Mouse (Mus musculus): ENCODE results near the gene Fth1. TPM values are rescaled to one million over a fixed set of nuclear protein-coding genes. Genes with fewer than 3 reads are reported as not detected.

Fth1 gene
- total and polyA plus RNA-seq, 2 experiments from 2014 or later, result 524 to 3,148 TPM

GRCm38 (mm10) chr19:9977085-9977484, 3.3 kb upstream of the Fth1 start:
- no peaks in the 10 kb centered on the region for H3K27me3 ChIP-seq (ENCODE audit: control insufficient read depth, insufficient read depth, low read length)
- peaks cover 23% of the 10 kb centered on the region for H3K4me1 ChIP-seq (ENCODE audit: control insufficient read depth, insufficient read depth)
- H3K27ac ChIP-seq (ENCODE audit: low read depth), result no peak overlapping the region
- WGBS, result 83% methylated on average over 10 of the region's 10 CpGs
- H3K4me3 ChIP-seq (ENCODE audit: low read depth, low read length), result no peak overlapping the region
- DNase-seq (ENCODE audit: low spot score) (no peak), ATAC-seq (ENCODE audit: insufficient read depth, low read depth) (no peak)
- H3K4me2 ChIP-seq (ENCODE audit: low read depth, low read length), result no peak overlapping the region
- no peak for TF ChIP-seq EP300 (IDR thresholded peaks at IDR 0.05; ENCODE audit: low read depth)
- no peak for TF ChIP-seq CTCF (IDR thresholded peaks at IDR 0.05; ENCODE audit: low read depth)
- H3K36me3 ChIP-seq (replicated peaks; ENCODE audit: control insufficient read depth, insufficient read depth, low read length), result no peaks in the 10 kb centered on the region
- no peaks in the 10 kb centered on the region for H3K9me3 ChIP-seq (replicated peaks; ENCODE audit: control insufficient read depth, low read length)
- H3K9ac ChIP-seq (replicated peaks; ENCODE audit: low read depth, low read length), result no peak overlapping the region

GRCm38 (mm10) chr19:9978431-9978951, 1.9 kb upstream of the Fth1 start:
- no peak overlapping the region for H3K9ac ChIP-seq (replicated peaks; ENCODE audit: low read depth, low read length)
- ATAC-seq (ENCODE audit: insufficient read depth, low read depth) (peak; percentile 37), DNase-seq (ENCODE audit: low spot score) (peak; percentile 87)
- peaks cover 25% of the 10 kb centered on the region for H3K4me1 ChIP-seq (ENCODE audit: control insufficient read depth, insufficient read depth)
- H3K27me3 ChIP-seq (ENCODE audit: control insufficient read depth, insufficient read depth, low read length), result no peaks in the 10 kb centered on the region
- TF ChIP-seq CTCF (IDR thresholded peaks at IDR 0.05; ENCODE audit: low read depth), result no peak
- TF ChIP-seq EP300 (IDR thresholded peaks at IDR 0.05; ENCODE audit: low read depth), result peak; percentile 70; the same call in 1 of the 2 replicates
- 33% methylated on average over 5 of the region's 5 CpGs for WGBS
- peak overlapping the region; percentile 86 for H3K27ac ChIP-seq (ENCODE audit: low read depth)
- no peaks in the 10 kb centered on the region for H3K36me3 ChIP-seq (replicated peaks; ENCODE audit: control insufficient read depth, insufficient read depth, low read length)
- H3K9me3 ChIP-seq (replicated peaks; ENCODE audit: control insufficient read depth, low read length), result no peaks in the 10 kb centered on the region
- H3K4me3 ChIP-seq (ENCODE audit: low read depth, low read length), result no peak overlapping the region
- H3K4me2 ChIP-seq (ENCODE audit: low read depth, low read length), result no peak overlapping the region

GRCm38 (mm10) chr19:9979156-9979555, 1.2 kb upstream of the Fth1 start:
- 89% methylated on average over 2 of the region's 2 CpGs for WGBS
- Histone ChIP-seq H3K4me2 (ENCODE audit: low read depth, low read length) (no peak overlapping the region), H3K9ac (replicated peaks; ENCODE audit: low read depth, low read length) (no peak overlapping the region), H3K27ac (ENCODE audit: low read depth) (peak overlapping the region; percentile 86), H3K4me1 (ENCODE audit: control insufficient read depth, insufficient read depth) (peaks cover 32% of the 10 kb centered on the region), H3K4me3 (ENCODE audit: low read depth, low read length) (no peak overlapping the region), H3K36me3 (replicated peaks; ENCODE audit: control insufficient read depth, insufficient read depth, low read length) (peaks cover 2% of the 10 kb centered on the region; the same call in 1 of the 2 replicates), H3K27me3 (ENCODE audit: control insufficient read depth, insufficient read depth, low read length) (no peaks in the 10 kb centered on the region), H3K9me3 (replicated peaks; ENCODE audit: control insufficient read depth, low read length) (no peaks in the 10 kb centered on the region)
- DNase-seq (ENCODE audit: low spot score), result no peak
- no peak for ATAC-seq (ENCODE audit: insufficient read depth, low read depth)
- TF ChIP-seq EP300 (IDR thresholded peaks at IDR 0.05; ENCODE audit: low read depth), result no peak
- no peak for TF ChIP-seq CTCF (IDR thresholded peaks at IDR 0.05; ENCODE audit: low read depth)

GRCm38 (mm10) chr19:9981621-9982020, 1.2 kb downstream of the Fth1 start:
- Histone ChIP-seq H3K27me3 (ENCODE audit: control insufficient read depth, insufficient read depth, low read length) (no peaks in the 10 kb centered on the region), H3K9ac (replicated peaks; ENCODE audit: low read depth, low read length) (peak overlapping the region; percentile 62; the same call in 1 of the 2 replicates), H3K36me3 (replicated peaks; ENCODE audit: control insufficient read depth, insufficient read depth, low read length) (peaks cover 24% of the 10 kb centered on the region), H3K4me3 (ENCODE audit: low read depth, low read length) (peak overlapping the region; percentile 88; the same call in 1 of the 2 replicates), H3K9me3 (replicated peaks; ENCODE audit: control insufficient read depth, low read length) (no peaks in the 10 kb centered on the region), H3K4me2 (ENCODE audit: low read depth, low read length) (peak overlapping the region; percentile 91), H3K27ac (ENCODE audit: low read depth) (peak overlapping the region; percentile 99), H3K4me1 (ENCODE audit: control insufficient read depth, insufficient read depth) (peaks cover 21% of the 10 kb centered on the region; the same call in 1 of the 2 replicates)
- ATAC-seq (ENCODE audit: insufficient read depth, low read depth) (no peak), DNase-seq (ENCODE audit: low spot score) (no peak)
- WGBS, result 59% methylated on average over 4 of the region's 4 CpGs
- TF ChIP-seq CTCF (IDR thresholded peaks at IDR 0.05; ENCODE audit: low read depth) (no peak), EP300 (IDR thresholded peaks at IDR 0.05; ENCODE audit: low read depth) (no peak)

- under 1% methylated on average over 58 of the region's 59 CpGs for WGBS
- H3K4me2 ChIP-seq (ENCODE audit: low read depth, low read length), result peak overlapping the region; percentile 91
- H3K36me3 ChIP-seq (replicated peaks; ENCODE audit: control insufficient read depth, insufficient read depth, low read length), result peaks cover 24% of the 10 kb centered on the region
- H3K27ac ChIP-seq (ENCODE audit: low read depth), result peak overlapping the region; percentile 99
- peak; percentile 97 for DNase-seq (ENCODE audit: low spot score)
- H3K4me3 ChIP-seq (ENCODE audit: low read depth, low read length), result peak overlapping the region; percentile 88
- no peaks in the 10 kb centered on the region for H3K9me3 ChIP-seq (replicated peaks; ENCODE audit: control insufficient read depth, low read length)
- H3K4me1 ChIP-seq (ENCODE audit: control insufficient read depth, insufficient read depth), result peaks cover 21% of the 10 kb centered on the region; the same call in 1 of the 2 replicates
- TF ChIP-seq EP300 (IDR thresholded peaks at IDR 0.05; ENCODE audit: low read depth) (peak; percentile 55; the same call in 1 of the 2 replicates), CTCF (IDR thresholded peaks at IDR 0.05; ENCODE audit: low read depth) (peak; percentile 9; the same call in 1 of the 2 replicates)
- ATAC-seq (ENCODE audit: insufficient read depth, low read depth), result peak; percentile 95
- no peaks in the 10 kb centered on the region for H3K27me3 ChIP-seq (ENCODE audit: control insufficient read depth, insufficient read depth, low read length)
- peak overlapping the region; percentile 98 for H3K9ac ChIP-seq (replicated peaks; ENCODE audit: low read depth, low read length)
Measured at GRCm38 (mm10) chr19:9982151-9982851, 1.9 kb downstream of the Fth1 start.

Data from heart, postnatal 0 days (tissue).